Mouse (Mus musculus) kidney, postnatal 0 days (tissue): ENCODE results near the gene Nmt1. TPM values are rescaled to one million over a fixed set of nuclear protein-coding genes. Genes with fewer than 3 reads are reported as not detected.

Experiments used
- ATAC-seq: fragments of 200-750 bp; cut with Nextera tagmentation; replicated peaks from 2 replicates; pipeline ENCODE4 v1.8.0; 2017; ENCODE audit warnings: low read depth, moderate number of reproducible peaks, moderate TSS enrichment, moderate library complexity; ENCODE audit not compliant: low FRiP score
- DNase-seq: peaks from one replicate; pipeline ENCODE4 v3.0.0-alpha.2; 2016; ENCODE audit warnings: low spot score
- H3K27ac ChIP-seq: fragments of 300-500 bp; sonication (generic); 2 replicates; pipeline ENCODE4 v1.5.1; 2014; ENCODE audit warnings: mild to moderate bottlenecking
- H3K27me3 ChIP-seq: fragments of 300-500 bp; sonication (generic); 2 replicates; pipeline ENCODE4 v1.6.1; 2014; ENCODE audit warnings: low read length, mixed read lengths; ENCODE audit not compliant: insufficient read depth
- H3K36me3 ChIP-seq: fragments of 300-500 bp; sonication (generic); 2 replicates; pipeline ENCODE4 v1.6.1; 2014; ENCODE audit warnings: low read length, mixed read lengths; ENCODE audit not compliant: insufficient read depth
- H3K4me1 ChIP-seq: fragments of 300-500 bp; sonication (generic); replicated peaks from 2 replicates; pipeline ENCODE4 v1.6.1; 2014; ENCODE audit warnings: antibody characterized with exemption, low read length, mixed read lengths; ENCODE audit not compliant: insufficient read depth
- H3K4me2 ChIP-seq: fragments of 300-500 bp; sonication (generic); 2 replicates; pipeline ENCODE4 v1.6.1; 2014; ENCODE audit warnings: mild to moderate bottlenecking, low read length, moderate library complexity, mixed read lengths
- H3K4me3 ChIP-seq: fragments of 300-500 bp; sonication (generic); replicated peaks from 2 replicates; pipeline ENCODE4 v1.5.1; 2014; ENCODE audit warnings: low read depth, low read length
- H3K9ac ChIP-seq: fragments of 300-500 bp; sonication (generic); 2 replicates; pipeline ENCODE4 v1.6.1; 2014; ENCODE audit warnings: low read depth, low read length
- H3K9me3 ChIP-seq: fragments of 300-500 bp; sonication (generic); replicated peaks from 2 replicates; pipeline ENCODE4 v1.6.1; 2016; ENCODE audit warnings: low read length, inconsistent platforms, mixed read lengths
- CTCF ChIP-seq: IDR thresholded peaks from 2 replicates; pipeline ENCODE4 v1.5.1; 2016; ENCODE audit warnings: antibody characterized with exemption, low read depth, mild to moderate bottlenecking, moderate library complexity
- WGBS: fragments of 180-500 bp; shearing (Covaris S2); extraction: QIAGEN DNeasy Blood & Tissue Kit; methylation state at CpG from one replicate; pipeline ENCODE4 v1.1.7; 2014; 5-methylcytosine and 5-hydroxymethylcytosine counted together
- polyA plus RNA-seq: library from polyadenylated mRNA; unstranded; fragments of >200 nt; fragmentation: Nextera tagmentation; extraction: Ambion mirVana; gene quantifications from 2 replicates; pipeline ENCODE4 v1.2.1, GENCODE M21; 2015

The Nmt1 gene
- polyA plus RNA-seq, 1 experiment from 2014 or later = 60.3 TPM

DNA sequence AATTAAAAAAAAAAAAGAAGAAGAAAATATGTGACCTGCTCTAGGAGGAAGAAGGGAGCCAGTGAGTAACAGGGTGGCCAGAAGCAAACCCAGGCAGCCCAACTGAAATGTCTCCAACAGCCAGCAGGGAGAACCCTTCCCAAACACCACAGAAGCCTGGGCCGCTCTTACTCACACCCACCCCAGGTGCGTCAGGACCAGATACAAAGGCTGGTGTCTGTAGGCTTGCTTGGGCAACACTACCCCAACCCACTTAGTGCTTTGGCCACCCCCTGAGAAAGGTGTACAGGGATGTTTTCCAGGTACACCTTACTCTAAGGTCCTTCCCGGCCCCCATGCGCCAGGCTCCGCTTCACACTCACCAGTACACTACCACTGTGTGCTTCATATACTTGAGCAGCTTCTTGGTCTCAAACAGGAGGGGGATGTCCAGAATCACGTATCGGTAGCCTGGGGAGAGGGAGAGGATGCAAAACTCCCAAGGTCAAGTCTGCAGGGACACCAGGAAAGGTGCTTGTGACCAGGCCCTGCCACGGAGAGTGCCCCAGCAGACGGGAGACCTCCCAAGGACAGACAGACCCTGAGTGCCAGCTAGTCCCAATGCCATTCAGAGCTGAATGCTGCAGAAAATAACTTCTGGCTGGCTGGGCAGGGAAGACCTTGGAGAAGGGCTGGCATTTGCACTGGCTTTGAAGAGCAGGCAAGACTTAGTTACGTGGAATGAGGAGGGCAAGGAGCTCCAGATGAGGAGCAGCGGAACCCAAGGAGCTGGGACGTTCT, 30.8 kb upstream of the Nmt1 start:
- Histone ChIP-seq H3K27me3 (no peaks in the 10 kb centered on the region), H3K27ac (no peak overlapping the region), H3K9ac (no peak overlapping the region), H3K4me3 (no peak overlapping the region), H3K36me3 (peaks cover 47% of the 10 kb centered on the region), H3K4me2 (no peak overlapping the region), H3K4me1 (no peaks in the 10 kb centered on the region), H3K9me3 (no peaks in the 10 kb centered on the region)
- WGBS = 98% methylated on average over 12 of the region's 12 CpGs
- no peak for DNase-seq
- no peak for TF ChIP-seq CTCF
- no peak for ATAC-seq

DNA sequence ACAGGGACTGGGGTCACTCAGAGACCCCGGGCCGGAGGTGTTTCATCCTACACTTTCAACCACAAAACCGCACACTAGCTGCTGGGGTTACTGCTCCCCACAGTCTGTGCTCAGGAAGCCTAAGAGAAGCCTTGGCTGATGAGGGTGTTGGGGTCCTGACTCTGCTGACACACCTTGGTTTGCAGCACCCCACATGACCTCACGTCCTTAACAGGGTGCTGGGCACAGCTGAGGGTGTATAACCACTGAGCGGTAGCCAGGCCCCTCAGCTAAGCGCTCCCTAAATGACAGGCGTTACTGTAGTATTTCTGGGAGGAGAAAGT, 29.8 kb upstream of the Nmt1 start:
- DNase-seq = no peak
- 94% methylated on average over 7 of the region's 7 CpGs for WGBS
- TF ChIP-seq CTCF = no peak
- peaks cover 47% of the 10 kb centered on the region for H3K36me3 ChIP-seq
- no peak overlapping the region for H3K9ac ChIP-seq
- H3K27me3 ChIP-seq = no peaks in the 10 kb centered on the region
- no peaks in the 10 kb centered on the region for H3K4me1 ChIP-seq
- no peak overlapping the region for H3K4me3 ChIP-seq
- no peak overlapping the region for H3K4me2 ChIP-seq
- no peak for ATAC-seq
- H3K27ac ChIP-seq = no peak overlapping the region
- no peaks in the 10 kb centered on the region for H3K9me3 ChIP-seq

DNA sequence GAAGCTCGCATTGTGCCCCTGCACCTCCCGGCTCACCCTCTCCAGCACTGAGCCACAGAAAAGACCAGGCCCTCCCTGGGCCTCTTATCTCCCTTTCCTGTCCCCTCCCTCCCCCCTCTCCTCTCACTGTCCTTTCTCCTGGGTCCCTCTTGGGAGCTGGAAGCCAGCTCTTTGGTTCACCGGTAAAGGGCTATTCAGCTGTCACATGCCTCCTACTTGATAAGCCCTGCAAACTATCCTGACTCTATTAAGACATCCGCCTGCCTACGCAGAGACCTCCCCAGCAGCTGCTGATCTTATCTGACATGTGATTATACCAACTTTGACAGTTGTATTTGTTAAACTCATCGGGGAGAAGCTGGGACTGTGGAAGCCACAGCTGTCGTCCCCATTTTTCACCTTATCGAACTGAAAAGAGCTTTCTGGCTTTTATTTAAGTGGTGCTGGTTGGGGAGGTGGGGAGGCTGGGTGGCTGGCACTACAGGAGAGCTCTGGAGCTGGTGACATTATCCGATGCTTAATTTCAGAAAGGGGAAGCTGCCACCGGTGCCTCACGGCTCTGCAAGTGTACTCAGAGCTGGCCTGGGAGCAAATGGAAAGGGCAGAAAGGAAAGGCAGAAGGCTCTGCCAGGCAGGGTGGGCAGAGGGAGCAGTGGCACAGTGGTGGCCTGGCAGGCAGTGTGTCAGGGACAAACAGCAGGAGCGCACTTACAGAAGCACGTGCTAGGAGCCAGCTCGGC, 29.2 kb upstream of the Nmt1 start:
- 76% methylated on average over 14 of the region's 14 CpGs for WGBS
- Histone ChIP-seq H3K4me2 (no peak overlapping the region), H3K4me1 (no peaks in the 10 kb centered on the region), H3K9ac (no peak overlapping the region), H3K4me3 (no peak overlapping the region), H3K27ac (no peak overlapping the region), H3K36me3 (peaks cover 47% of the 10 kb centered on the region), H3K9me3 (no peaks in the 10 kb centered on the region), H3K27me3 (no peaks in the 10 kb centered on the region)
- TF ChIP-seq CTCF = no peak
- DNase-seq (no peak), ATAC-seq (no peak)

DNA sequence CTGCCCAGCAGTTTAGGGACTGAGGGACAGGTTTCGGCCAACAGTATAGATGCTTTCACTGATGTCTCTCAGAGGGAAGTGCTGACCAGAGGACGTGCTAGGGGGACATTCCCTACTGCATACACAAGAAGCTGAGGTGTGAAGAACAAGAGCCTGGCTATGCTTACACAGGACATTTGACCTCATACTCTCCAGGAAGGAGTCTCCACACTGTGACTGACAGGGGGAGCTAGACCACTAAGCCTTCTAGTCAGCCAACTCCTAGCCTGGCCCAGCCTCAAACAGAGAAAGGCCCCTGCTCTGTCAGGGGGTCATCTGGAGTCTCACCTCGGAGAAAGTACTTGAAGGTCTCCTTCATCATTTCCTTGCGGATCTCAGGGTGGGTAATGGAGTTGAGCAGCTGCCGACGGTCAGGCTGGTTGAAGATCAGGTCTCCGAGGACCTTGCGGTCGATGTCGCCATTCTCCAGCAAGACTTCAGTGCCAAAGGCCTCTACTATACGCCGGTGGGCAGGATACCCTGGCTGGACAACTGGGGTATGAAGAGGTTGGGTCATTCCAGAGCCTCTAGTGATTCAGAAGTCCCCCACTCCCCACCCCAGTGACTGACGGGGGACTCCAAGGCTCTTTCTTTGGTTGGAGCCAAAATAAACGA, 28.5 kb upstream of the Nmt1 start:
- DNase-seq (no peak), ATAC-seq (no peak)
- H3K9me3 ChIP-seq = no peaks in the 10 kb centered on the region
- H3K4me3 ChIP-seq = no peak overlapping the region
- H3K27me3 ChIP-seq = no peaks in the 10 kb centered on the region
- WGBS = 81% methylated on average over 14 of the region's 14 CpGs
- H3K36me3 ChIP-seq = peaks cover 45% of the 10 kb centered on the region
- no peak overlapping the region for H3K4me2 ChIP-seq
- H3K4me1 ChIP-seq = no peaks in the 10 kb centered on the region
- no peak overlapping the region for H3K27ac ChIP-seq
- 0 out of 2 replicates have a peak, but pooled peaks have one; percentile 4 for TF ChIP-seq CTCF
- H3K9ac ChIP-seq = no peak overlapping the region

DNA sequence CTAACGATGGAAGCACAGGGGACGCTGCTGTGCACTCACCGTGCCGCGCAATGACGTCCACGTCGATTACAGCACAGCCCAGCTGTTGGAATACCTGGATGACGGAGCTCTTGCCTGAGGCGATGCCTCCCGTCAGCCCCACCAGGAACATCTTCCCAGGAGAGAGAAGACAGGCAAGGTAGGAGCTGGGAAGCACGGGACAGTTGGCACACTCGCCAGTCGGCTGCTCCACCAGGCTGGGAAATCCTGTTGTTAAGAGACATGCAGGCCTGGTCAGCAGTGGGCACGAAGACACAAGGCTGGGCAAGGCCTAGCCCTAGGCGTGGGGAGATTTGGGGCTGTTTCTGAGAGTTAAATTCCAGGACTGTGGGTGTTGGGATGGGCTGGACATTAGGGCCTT, 27.9 kb upstream of the Nmt1 start:
- WGBS = 90% methylated on average over 16 of the region's 16 CpGs
- Histone ChIP-seq H3K36me3 (peaks cover 38% of the 10 kb centered on the region), H3K9ac (no peak overlapping the region)

DNA sequence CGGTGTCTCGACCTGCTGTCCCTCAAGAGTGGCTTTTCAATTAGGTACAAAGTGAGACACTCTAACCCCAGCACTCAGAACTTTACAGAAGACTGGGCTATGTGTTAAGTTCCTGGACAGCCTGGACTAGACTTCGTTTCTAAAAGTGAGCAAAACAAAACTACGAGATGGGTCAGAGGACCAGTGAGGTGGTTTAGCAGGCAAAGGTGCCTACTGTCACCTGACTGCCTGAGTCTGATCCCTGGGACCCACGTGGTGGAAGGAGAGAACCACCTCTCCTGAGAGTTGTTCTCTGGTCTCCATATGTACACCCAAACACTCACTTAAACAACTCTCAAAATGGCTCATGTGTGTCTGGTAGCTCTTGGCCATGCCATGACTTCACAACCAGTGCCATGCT, 26.9 kb upstream of the Nmt1 start:
- DNase-seq = no peak
- Histone ChIP-seq H3K9ac (no peak overlapping the region), H3K4me3 (no peak overlapping the region), H3K27ac (no peak overlapping the region), H3K4me2 (no peak overlapping the region), H3K4me1 (no peaks in the 10 kb centered on the region), H3K9me3 (no peaks in the 10 kb centered on the region), H3K27me3 (no peaks in the 10 kb centered on the region), H3K36me3 (peaks cover 31% of the 10 kb centered on the region)
- no peak for ATAC-seq
- no peak for TF ChIP-seq CTCF
- 89% methylated on average over 5 of the region's 5 CpGs for WGBS

More for the DNA sequence above, 27.9 kb upstream of the Nmt1 start:
- Histone ChIP-seq H3K4me3 (no peak overlapping the region), H3K27me3 (no peaks in the 10 kb centered on the region), H3K4me1 (no peaks in the 10 kb centered on the region), H3K9me3 (no peaks in the 10 kb centered on the region), H3K4me2 (no peak overlapping the region), H3K27ac (no peak overlapping the region)
- no peak for ATAC-seq
- no peak for TF ChIP-seq CTCF
- no peak for DNase-seq
